ENCODE assay signal across 24 mouse cellular contexts in genomic region chr1:74095728-74096127, GRCm38 (mm10). TPM values are rescaled to one million over a fixed set of nuclear protein-coding genes. Genes with fewer than 3 reads are reported as not detected.
"Had no signal": no experiment of that assay in that cellular context is flagged by ENCODE, and none has a peak within 500 bp of the region (broad histone marks: within the 10 kb centered on the region; RNA-seq: fewer than 3 reads in every experiment).

No protein-coding gene starts in this region.

- H3K4me3 ChIP-seq: left cerebral cortex, adult 2 months; limb, embryonic 13.5 days; liver, embryonic 12.5 days; liver, embryonic 15.5 days; lung, embryonic 15.5 days; megakaryocyte, embryonic 14.5 days; midbrain, embryonic 10.5 days; midbrain, embryonic 13.5 days; myocyte; neural tube, embryonic 13.5 days had no signal

- H3K9me3 ChIP-seq: limb, embryonic 13.5 days; liver, embryonic 12.5 days; liver, embryonic 15.5 days; lung, embryonic 15.5 days; megakaryocyte, embryonic 14.5 days; midbrain, embryonic 10.5 days; midbrain, embryonic 13.5 days; neural tube, embryonic 13.5 days had no signal

- H3K27ac ChIP-seq: left cerebral cortex, adult 2 months; limb, embryonic 13.5 days; liver, embryonic 12.5 days; liver, embryonic 15.5 days; lung, embryonic 15.5 days; midbrain, embryonic 10.5 days; midbrain, embryonic 13.5 days; neural tube, embryonic 13.5 days; stomach, postnatal 0 days had no signal

- H3K36me3 ChIP-seq: limb, embryonic 13.5 days; liver, embryonic 12.5 days; liver, embryonic 15.5 days; lung, embryonic 15.5 days; midbrain, embryonic 10.5 days; midbrain, embryonic 13.5 days; neural tube, embryonic 13.5 days had no signal

- DNase-seq: layer of hippocampus, postnatal 36 days; left cerebral cortex, postnatal 4 days; liver; lung, adult 18-20 months; lung, postnatal 10 days; lung, postnatal 36 days; right cerebral cortex, postnatal 4 days; thymus, adult 2 months; thymus, postnatal 25 days had no signal

- ATAC-seq: liver, embryonic 12.5 days; midbrain, embryonic 13.5 days; midbrain, embryonic 16.5 days had no signal

- H3K9ac ChIP-seq: liver, embryonic 12.5 days; liver, embryonic 15.5 days; lung, embryonic 15.5 days; midbrain, embryonic 13.5 days; neural tube, embryonic 13.5 days had no signal

- H3K4me2 ChIP-seq: liver, embryonic 12.5 days; liver, embryonic 15.5 days; lung, embryonic 15.5 days; neural tube, embryonic 13.5 days had no signal

RNA-seq across cellular contexts. Expression of gene Rufy4, which starts 29.6 kb away (rescaled TPM):
- total RNA-seq: layer of hippocampus, postnatal 36 days had no signal
- polyA plus RNA-seq: kidney, embryonic 14.5 days; liver, embryonic 15.5 days; myocyte had no signal

RNA-seq across cellular contexts. Expression of gene Cxcr2, which starts 58.1 kb away (rescaled TPM):
- total RNA-seq: layer of hippocampus, adult 8-10 months; left cerebral cortex, adult 2 months; left cerebral cortex, postnatal 10 days had no signal
- polyA plus RNA-seq: kidney, embryonic 14.5 days; myocyte had no signal
